Mouse (Mus musculus) heart, embryonic 15.5 days (tissue): Measurements from ENCODE around the gene Cbr2. TPM values are rescaled to one million over a fixed set of nuclear protein-coding genes. Genes with fewer than 3 reads are reported as not detected.
"Not testable (repeated sequence)": the region's sequence is repeated elsewhere in the genome, so short reads cannot be mapped to it uniquely, and the experiment has no call there.

Experiments used
- ATAC-seq: fragments of 200-750 bp; cut with Nextera tagmentation; replicated peaks from 2 replicates; pipeline ENCODE4 v1.8.0; 2017; ENCODE audit warnings: low read depth, moderate TSS enrichment; ENCODE audit not compliant: insufficient number of reproducible peaks, insufficient read depth, low FRiP score
- H3K27ac ChIP-seq: fragments of 300-500 bp; sonication (generic); 2 replicates; pipeline ENCODE4 v1.5.1; 2015; ENCODE audit warnings: mild to moderate bottlenecking, inconsistent platforms
- H3K27me3 ChIP-seq: fragments of 300-500 bp; sonication (generic); 2 replicates; pipeline ENCODE4 v1.6.1; 2015; ENCODE audit warnings: inconsistent platforms
- H3K36me3 ChIP-seq: fragments of 300-500 bp; sonication (generic); 2 replicates; pipeline ENCODE4 v1.6.1; 2015; ENCODE audit warnings: mild to moderate bottlenecking, inconsistent platforms
- H3K4me1 ChIP-seq: fragments of 300-500 bp; sonication (generic); replicated peaks from 2 replicates; pipeline ENCODE4 v1.6.1; 2015; ENCODE audit warnings: inconsistent platforms
- H3K4me2 ChIP-seq: fragments of 300-500 bp; sonication (generic); 2 replicates; pipeline ENCODE4 v1.6.1; 2015; ENCODE audit warnings: inconsistent platforms, mild to moderate bottlenecking, moderate library complexity
- H3K4me3 ChIP-seq: fragments of 300-500 bp; sonication (generic); 2 replicates; pipeline ENCODE4 v1.5.1; 2015; ENCODE audit warnings: mild to moderate bottlenecking, inconsistent platforms
- H3K9ac ChIP-seq: fragments of 300-500 bp; sonication (generic); 2 replicates; pipeline ENCODE4 v1.6.1; 2015; ENCODE audit warnings: mild to moderate bottlenecking, inconsistent platforms
- H3K9me3 ChIP-seq: fragments of 300-500 bp; sonication (generic); replicated peaks from 2 replicates; pipeline ENCODE4 v1.6.1; 2016; ENCODE audit warnings: inconsistent platforms
- WGBS: fragments of 180-500 bp; shearing (Covaris S2); methylation state at CpG from one replicate; pipeline ENCODE4 v1.1.7; 2015; ENCODE audit warnings: mixed read lengths; 5-methylcytosine and 5-hydroxymethylcytosine counted together
- polyA plus RNA-seq: library from polyadenylated mRNA; unstranded; fragments of >200 nt; fragmentation: Nextera tagmentation; extraction: Ambion mirVana; gene quantifications from 2 replicates; pipeline ENCODE4 v1.2.1, GENCODE M21; 2015

Gene Cbr2
- polyA plus RNA-seq, 1 experiment from 2014 or later = 11.4 TPM

DNA sequence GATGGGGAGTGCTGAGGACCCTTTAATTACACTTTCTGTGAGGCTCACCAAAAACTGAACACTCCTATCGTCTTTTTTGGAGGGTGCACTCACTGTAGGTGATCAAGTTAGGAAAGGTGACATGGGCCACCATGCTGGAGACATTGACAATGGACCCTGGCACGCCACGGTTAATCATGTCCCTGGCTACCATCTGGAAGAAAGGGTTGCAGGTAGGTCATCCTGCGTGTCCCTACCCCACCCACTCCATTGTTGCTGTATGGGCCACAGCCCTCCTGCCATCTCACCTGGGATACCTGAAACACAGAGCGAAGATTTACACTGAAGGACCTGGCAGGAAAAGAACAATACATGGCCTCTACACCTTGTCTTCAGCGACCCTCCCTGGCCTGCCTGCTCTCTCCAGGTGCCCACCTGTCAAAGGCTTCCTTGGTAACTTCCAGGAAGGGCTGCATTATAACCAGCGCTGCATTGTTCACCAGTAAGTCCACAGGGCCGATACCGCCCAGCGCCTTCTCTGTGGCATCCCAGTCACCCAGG lies 1.5 kb downstream of the Cbr2 start:
- Histone ChIP-seq H3K9me3 (no peaks in the 10 kb centered on the region), H3K4me2 (no peak overlapping the region), H3K27me3 (peaks cover 31% of the 10 kb centered on the region), H3K4me1 (peaks cover 15% of the 10 kb centered on the region), H3K9ac (no peak overlapping the region), H3K36me3 (no peaks in the 10 kb centered on the region), H3K4me3 (no peak overlapping the region), H3K27ac (no peak overlapping the region)
- 87% methylated on average over 10 of the region's 10 CpGs for WGBS
- no peak for ATAC-seq

DNA sequence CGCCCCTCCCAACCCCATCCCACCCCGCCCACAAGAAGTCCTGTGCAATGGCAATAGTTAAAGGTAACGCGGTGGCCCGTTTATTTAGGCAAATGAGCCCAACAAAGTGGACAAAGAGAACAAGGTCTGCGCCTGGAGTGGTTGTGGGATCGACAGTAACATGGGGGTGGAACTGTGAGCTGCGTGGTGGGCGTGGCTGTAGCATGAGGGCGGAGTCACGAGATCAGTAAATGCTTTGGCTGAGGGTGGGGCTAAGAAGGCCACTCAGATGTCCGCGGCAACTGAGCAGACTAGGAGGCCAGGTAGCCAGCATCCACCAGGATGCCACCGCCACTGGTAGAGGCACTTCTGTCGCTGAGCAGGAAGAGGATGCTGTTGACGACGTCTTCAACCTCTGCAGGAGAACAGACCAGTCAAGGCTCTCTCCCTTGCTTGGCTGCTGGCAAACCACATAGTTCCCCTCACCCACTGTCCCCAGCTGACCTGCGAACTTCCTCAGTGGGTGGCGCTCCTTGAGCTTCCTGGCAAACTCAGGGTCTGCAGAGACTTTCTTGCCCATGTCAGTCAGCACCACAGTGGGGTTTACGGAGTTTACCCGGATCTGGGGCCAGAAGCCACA lies 2.4 kb downstream of the Cbr2 start:
- Histone ChIP-seq H3K4me1 (peaks cover 15% of the 10 kb centered on the region), H3K4me2 (peak overlapping the region; percentile 16; the same call in 1 of the 2 replicates), H3K27me3 (peaks cover 38% of the 10 kb centered on the region)
- not testable (repeated sequence) for H3K9ac ChIP-seq, H3K27ac ChIP-seq, H3K4me3 ChIP-seq, ATAC-seq, H3K9me3 ChIP-seq, H3K36me3 ChIP-seq
- 3% methylated on average over 17 of the region's 21 CpGs for WGBS

DNA sequence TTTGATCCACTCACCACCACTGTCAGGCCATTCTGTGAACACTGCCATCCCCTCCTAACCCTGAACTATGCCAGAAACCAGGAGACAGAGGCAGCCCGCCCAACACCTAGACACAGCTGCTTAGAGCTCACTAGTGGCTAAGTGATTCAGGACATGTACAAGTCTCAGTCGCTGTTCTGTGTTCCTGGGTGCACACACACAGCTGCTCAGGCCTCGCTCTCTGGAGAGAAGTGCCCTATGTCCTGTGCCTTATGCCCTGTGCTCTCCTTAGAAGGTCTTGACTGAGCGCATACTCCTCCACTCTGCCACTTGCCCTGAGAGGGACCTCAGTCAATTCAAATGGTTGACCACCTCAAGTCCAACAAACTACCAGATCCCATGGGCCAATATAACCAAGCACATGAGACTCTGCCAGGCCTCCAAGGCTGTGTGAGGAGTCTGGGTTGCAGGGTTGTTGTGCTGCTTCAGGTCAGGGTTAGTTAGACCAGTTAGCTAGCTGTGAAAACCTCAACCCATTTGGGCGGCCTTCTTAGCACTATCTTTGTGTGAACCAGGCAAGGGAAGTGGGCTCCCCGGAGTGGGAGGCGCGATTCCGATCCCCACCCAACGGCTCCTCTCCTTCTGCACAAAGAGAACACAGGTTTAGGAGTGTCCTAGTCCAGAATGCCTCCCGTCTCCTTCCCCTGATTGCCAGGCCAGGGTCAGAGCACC lies 3.2 kb downstream of the Cbr2 start:
- Histone ChIP-seq H3K9ac (no peak overlapping the region), H3K4me3 (no peak overlapping the region), H3K27ac (no peak overlapping the region), H3K4me2 (no peak overlapping the region), H3K9me3 (no peaks in the 10 kb centered on the region), H3K27me3 (peaks cover 42% of the 10 kb centered on the region), H3K4me1 (peaks cover 15% of the 10 kb centered on the region), H3K36me3 (no peaks in the 10 kb centered on the region)
- no peak for ATAC-seq
- 64% methylated on average over 11 of the region's 11 CpGs for WGBS

DNA sequence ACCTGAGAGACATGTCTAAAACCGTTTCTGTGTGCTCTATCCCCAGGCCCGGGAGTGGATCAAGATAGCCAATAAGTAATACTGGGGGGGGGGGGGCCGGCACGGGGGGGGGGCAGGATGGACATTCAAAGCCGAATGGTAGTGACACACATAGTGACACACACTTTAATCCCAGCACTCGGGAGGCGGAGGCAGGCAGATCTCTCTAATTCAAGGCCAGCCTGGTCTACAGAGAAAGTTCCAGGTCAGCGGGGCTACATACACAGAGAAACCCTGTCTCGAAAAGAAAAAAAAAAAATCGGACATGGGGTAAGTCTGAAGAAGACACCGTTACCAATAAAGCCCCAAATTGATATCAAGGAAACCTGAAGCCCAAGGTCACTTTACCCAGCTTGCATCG lies 4.3 kb downstream of the Cbr2 start:
- Histone ChIP-seq H3K27ac (no peak overlapping the region), H3K27me3 (peaks cover 48% of the 10 kb centered on the region), H3K9ac (no peak overlapping the region), H3K36me3 (no peaks in the 10 kb centered on the region), H3K4me2 (peak overlapping the region; percentile 86; the same call in 1 of the 2 replicates), H3K9me3 (no peaks in the 10 kb centered on the region), H3K4me1 (peaks cover 15% of the 10 kb centered on the region), H3K4me3 (no peak overlapping the region)
- ATAC-seq = no peak
- WGBS = 64% methylated on average over 12 of the region's 12 CpGs

DNA sequence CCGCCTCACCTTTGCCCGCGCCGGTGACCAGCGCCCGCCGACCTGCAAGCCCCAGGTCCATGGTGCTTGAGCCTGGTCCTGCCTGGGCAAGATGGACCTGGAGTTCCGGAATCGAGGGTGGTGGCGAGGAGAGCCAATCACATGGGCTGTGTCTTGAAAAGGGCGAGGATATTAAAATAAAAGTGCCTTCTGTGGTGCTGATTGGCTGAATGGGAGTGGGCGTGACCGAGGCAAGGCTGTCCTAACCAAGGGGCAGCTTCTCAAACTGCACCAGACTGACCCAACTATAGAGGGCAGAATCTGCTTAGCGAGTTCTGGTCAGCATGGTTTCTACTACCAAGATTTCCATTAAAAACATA lies 4.8 kb downstream of the Cbr2 start, which contains the start of gene Dcxr:
Gene Dcxr (minus strand): TSS at position 113 of the 359 bp plus-strand sequence.
- ATAC-seq = peak; percentile 86
- WGBS = under 1% methylated on average over 14 of the region's 14 CpGs
- peak within 1 kb of the TSS; percentile 61 for H3K9ac ChIP-seq
- H3K4me3 ChIP-seq = peak within 1 kb of the TSS; percentile 67
- peaks cover 52% of the 10 kb centered on the region for H3K27me3 ChIP-seq
- H3K4me2 ChIP-seq = peak within 1 kb of the TSS; percentile 86
- H3K27ac ChIP-seq = no peak within 1 kb of the TSS
- no peaks in the 10 kb centered on the region for H3K36me3 ChIP-seq
- peaks cover 11% of the 10 kb centered on the region for H3K4me1 ChIP-seq
- H3K9me3 ChIP-seq = no peaks in the 10 kb centered on the region

DNA sequence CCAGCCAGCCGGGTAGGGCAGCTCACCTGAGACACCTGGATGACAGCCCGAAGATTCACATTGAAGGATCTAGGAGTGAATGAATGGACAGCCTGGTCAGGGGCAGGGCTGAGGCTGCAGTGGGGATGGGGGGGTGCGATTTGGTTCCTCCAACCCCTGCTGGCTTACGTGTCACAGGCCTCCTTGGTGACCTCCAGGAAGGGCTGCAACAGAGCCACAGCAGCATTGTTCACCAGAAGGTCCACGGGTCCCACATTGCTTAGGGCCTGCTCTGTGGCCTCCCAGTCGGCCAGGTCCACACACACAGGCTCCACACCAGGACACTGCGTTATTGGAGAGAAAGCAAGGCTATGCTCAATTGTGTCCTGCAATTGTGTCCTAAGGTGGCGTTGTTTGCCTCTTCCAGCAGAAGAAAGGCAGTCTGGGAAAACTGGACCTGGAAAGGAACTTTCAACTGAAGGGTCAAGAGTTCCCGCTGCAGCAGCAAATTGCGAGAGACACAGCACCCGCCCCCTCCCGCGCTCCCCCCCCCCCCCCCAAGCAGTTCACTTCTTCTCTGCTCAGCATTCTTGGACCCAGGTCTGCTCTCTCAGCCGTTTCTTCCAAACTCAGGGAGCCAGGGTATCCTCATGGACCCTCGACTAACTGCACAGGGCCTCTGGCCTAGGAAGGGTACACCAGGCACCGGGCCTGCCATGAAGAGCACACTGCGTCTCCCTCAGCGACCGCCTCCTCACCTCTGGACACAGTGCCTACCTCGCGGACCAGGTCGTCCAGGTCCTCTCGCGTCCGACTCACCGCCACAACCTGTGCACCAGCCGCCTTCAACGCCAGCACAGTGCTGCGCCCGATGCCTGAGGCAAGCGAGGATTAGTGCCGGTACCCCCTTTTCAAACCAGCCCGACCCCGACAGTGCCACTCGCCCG lies 5.4 kb downstream of the Cbr2 start:
- Histone ChIP-seq H3K9me3 (no peaks in the 10 kb centered on the region), H3K4me2 (peak overlapping the region; percentile 86), H3K4me1 (peaks cover 16% of the 10 kb centered on the region), H3K9ac (peak overlapping the region; percentile 61), H3K4me3 (peak overlapping the region; percentile 67), H3K27ac (no peak overlapping the region), H3K36me3 (no peaks in the 10 kb centered on the region), H3K27me3 (peaks cover 58% of the 10 kb centered on the region)
- ATAC-seq = peak; percentile 8; the same call in 1 of the 2 replicates
- WGBS = 20% methylated on average over 35 of the region's 36 CpGs

DNA sequence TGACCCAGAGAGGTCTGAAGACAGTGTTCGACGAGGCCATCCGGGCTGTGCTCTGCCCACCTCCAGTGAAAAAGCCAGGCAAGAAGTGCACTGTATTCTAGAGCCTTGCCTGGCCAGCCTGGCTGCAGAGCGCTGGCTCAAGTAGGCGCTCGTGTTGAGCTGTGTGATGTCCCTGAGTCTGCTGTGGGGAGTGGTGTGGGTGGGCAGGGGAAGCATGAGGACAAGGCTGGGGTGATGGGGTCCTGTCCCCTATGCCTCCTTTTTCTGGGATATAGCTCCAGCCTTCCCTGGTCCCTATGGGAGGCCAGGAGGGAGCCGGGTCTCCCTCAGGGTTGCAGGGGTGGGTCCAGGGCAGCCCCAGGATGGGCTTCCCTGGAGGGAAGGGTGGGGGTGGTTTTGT lies 8.4 kb downstream of the Cbr2 start:
- H3K27me3 ChIP-seq = peaks cover 53% of the 10 kb centered on the region
- WGBS = 85% methylated on average over 7 of the region's 7 CpGs
- no peak overlapping the region for H3K4me2 ChIP-seq

DNA sequence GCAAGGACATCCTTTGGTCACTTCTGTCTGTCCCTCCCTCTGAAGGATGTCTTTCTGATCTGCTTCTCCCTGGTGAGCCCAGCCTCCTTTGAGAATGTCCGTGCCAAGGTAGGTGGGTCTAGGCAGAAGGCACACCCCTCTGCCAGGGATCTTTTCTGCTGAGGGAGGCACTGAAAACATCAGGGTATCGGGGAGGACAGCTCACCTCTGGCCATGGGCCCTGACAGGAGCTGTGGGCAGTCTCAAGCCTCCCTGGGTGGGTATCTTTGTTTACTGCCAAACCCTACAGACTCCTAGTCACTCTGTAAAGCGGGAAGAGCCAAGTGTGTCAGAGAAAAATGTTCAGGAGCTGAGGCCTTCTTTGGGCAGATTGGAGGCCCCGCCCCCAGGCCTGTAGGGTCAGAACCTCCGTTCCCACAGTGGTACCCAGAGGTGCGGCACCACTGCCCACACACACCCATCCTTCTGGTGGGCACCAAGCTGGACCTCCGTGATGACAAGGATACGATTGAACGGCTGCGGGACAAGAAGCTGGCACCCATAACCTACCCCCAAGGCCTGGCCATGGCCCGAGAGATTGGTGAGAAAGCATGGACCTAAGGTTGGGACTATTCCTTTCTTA lies 9.0 kb downstream of the Cbr2 start:
- no peak overlapping the region for H3K4me3 ChIP-seq

More for the DNA sequence above, 8.4 kb downstream of the Cbr2 start:
- Histone ChIP-seq H3K36me3 (peaks cover 16% of the 10 kb centered on the region; the same call in 1 of the 2 replicates), H3K4me1 (peaks cover 27% of the 10 kb centered on the region), H3K9ac (no peak overlapping the region), H3K9me3 (no peaks in the 10 kb centered on the region), H3K27ac (no peak overlapping the region), H3K4me3 (no peak overlapping the region)
- no peak for ATAC-seq

DNA sequence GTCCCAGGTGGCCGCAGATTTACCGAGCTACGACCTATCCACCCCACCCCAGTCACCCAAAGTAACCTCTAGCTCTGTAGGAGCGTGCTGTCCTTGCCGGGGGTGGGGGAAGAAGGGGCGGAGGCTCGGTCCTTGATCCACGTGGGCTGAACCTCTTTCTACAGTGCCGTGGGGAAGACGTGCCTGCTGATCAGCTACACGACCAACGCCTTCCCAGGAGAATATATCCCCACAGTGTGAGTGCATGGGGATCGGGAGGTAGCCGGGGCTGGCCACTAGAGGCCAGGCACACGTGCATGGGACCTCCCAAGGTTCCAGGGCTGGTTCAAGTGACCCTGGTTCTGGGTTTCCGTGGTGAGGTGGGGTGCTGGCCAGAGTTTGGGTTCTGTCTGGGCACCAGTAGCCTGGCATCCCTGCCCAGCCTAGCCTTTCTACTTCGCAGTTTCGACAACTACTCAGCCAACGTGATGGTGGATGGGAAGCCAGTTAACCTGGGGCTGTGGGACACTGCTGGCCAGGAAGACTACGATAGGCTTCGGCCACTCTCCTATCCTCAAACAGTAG lies 9.8 kb downstream of the Cbr2 start:
- peaks cover 49% of the 10 kb centered on the region for H3K27me3 ChIP-seq
- peak overlapping the region; percentile 64 for H3K4me3 ChIP-seq
- no peak for ATAC-seq
- 23% methylated on average over 21 of the region's 21 CpGs for WGBS
- no peak overlapping the region for H3K27ac ChIP-seq
- peak overlapping the region; percentile 67 for H3K9ac ChIP-seq
- peaks cover 27% of the 10 kb centered on the region for H3K4me1 ChIP-seq
- peak overlapping the region; percentile 99 for H3K4me2 ChIP-seq
- no peaks in the 10 kb centered on the region for H3K9me3 ChIP-seq
- H3K36me3 ChIP-seq = peaks cover 22% of the 10 kb centered on the region; the same call in 1 of the 2 replicates

More for the DNA sequence above, 9.0 kb downstream of the Cbr2 start:
- H3K9ac ChIP-seq = no peak overlapping the region
- no peak overlapping the region for H3K4me2 ChIP-seq
- no peak for ATAC-seq
- peaks cover 49% of the 10 kb centered on the region for H3K27me3 ChIP-seq
- no peaks in the 10 kb centered on the region for H3K9me3 ChIP-seq
- H3K4me1 ChIP-seq = peaks cover 27% of the 10 kb centered on the region
- peaks cover 22% of the 10 kb centered on the region; the same call in 1 of the 2 replicates for H3K36me3 ChIP-seq
- no peak overlapping the region for H3K27ac ChIP-seq
- WGBS = 86% methylated on average over 11 of the region's 11 CpGs
